Mouse (Mus musculus) ES-Bruce4 (cell line): Measurements from ENCODE around the gene Arcn1.

Experiments used
- CTCF ChIP-seq: IDR thresholded peaks from one replicate; pipeline ENCODE4 v1.8.1; 2011; ENCODE audit warnings: low read depth, low read length
- POLR2A ChIP-seq: IDR thresholded peaks from one replicate; pipeline ENCODE4 v1.8.1; 2011; ENCODE audit warnings: low read length; ENCODE audit not compliant: insufficient read depth

- TF ChIP-seq CTCF (no peak), POLR2A (no peak)
Observed at GRCm38 (mm10) chr9:44805536-44805935, 37.9 kb upstream of the Arcn1 start.
